Mouse (Mus musculus): ENCODE data around the gene Irf9.

Gene Irf9

GRCm38 (mm10) chr14:55603271-55603632 lies at the start of gene Irf9:
Gene Irf9, plus strand, starts transcription at chr14:55603571.
- no peak for DNase-seq

- no peak for DNase-seq
Measured at GRCm38 (mm10) chr14:55554635-55555034, 48.7 kb upstream of the Irf9 start.

- DNase-seq: no peak
Measured at GRCm38 (mm10) chr14:55555788-55556187, 47.6 kb upstream of the Irf9 start.

GRCm38 (mm10) chr14:55557003-55557402 lies 46.4 kb upstream of the Irf9 start:
- peak; percentile 87 to 94 for DNase-seq

GRCm38 (mm10) chr14:55557587-55557986 lies 45.8 kb upstream of the Irf9 start:
- DNase-seq: no peak

- DNase-seq: no peak
Measured at GRCm38 (mm10) chr14:55558740-55559448, 44.5 kb upstream of the Irf9 start.

GRCm38 (mm10) chr14:55559799-55560201 lies 43.6 kb upstream of the Irf9 start, which contains the start of gene Dcaf11:
Gene Dcaf11, plus strand, starts transcription at chr14:55560006.
- DNase-seq: peak; percentile 93 to 95

GRCm38 (mm10) chr14:55560202-55561073 lies 42.9 kb upstream of the Irf9 start, which contains the start of gene A730061H03Rik:
Gene A730061H03Rik, minus strand, starts transcription at chr14:55560406.
- DNase-seq: peak; percentile 98 to 99

- DNase-seq: no peak
Measured at GRCm38 (mm10) chr14:55561860-55562259, 41.5 kb upstream of the Irf9 start.

- DNase-seq: no peak
Measured at GRCm38 (mm10) chr14:55563249-55563648, 40.1 kb upstream of the Irf9 start.

- no peak for DNase-seq
Measured at GRCm38 (mm10) chr14:55565748-55566147, 37.6 kb upstream of the Irf9 start.

GRCm38 (mm10) chr14:55567496-55567895 lies 35.9 kb upstream of the Irf9 start:
- no peak for DNase-seq

- no peak for DNase-seq
Measured at GRCm38 (mm10) chr14:55570588-55570987, 32.8 kb upstream of the Irf9 start.

GRCm38 (mm10) chr14:55571760-55572159 lies 31.6 kb upstream of the Irf9 start:
- DNase-seq: no peak

- DNase-seq: no peak
Measured at GRCm38 (mm10) chr14:55575302-55575701, 28.1 kb upstream of the Irf9 start, which contains the start of gene Fitm1. Gene Fitm1, plus strand, starts transcription at chr14:55575617.

GRCm38 (mm10) chr14:55575711-55576110 lies 27.7 kb upstream of the Irf9 start:
- DNase-seq: no peak

GRCm38 (mm10) chr14:55576376-55576775 lies 27.0 kb upstream of the Irf9 start:
- DNase-seq: peak; percentile 40 to 66

- DNase-seq: peak; percentile 85 to 86
Measured at GRCm38 (mm10) chr14:55577871-55578667, 25.3 kb upstream of the Irf9 start, which contains the start of gene Psme1. Gene Psme1, plus strand, starts transcription at chr14:55578123.

- peak; percentile 66 to 75 for DNase-seq
Measured at GRCm38 (mm10) chr14:55578668-55579269, 24.6 kb upstream of the Irf9 start.

GRCm38 (mm10) chr14:55579511-55580496 lies 23.6 kb upstream of the Irf9 start:
- no peak for DNase-seq

GRCm38 (mm10) chr14:55580731-55581130 lies 22.6 kb upstream of the Irf9 start:
- DNase-seq: no peak
